Mouse (Mus musculus): ENCODE results near the gene Fabp3.

Fabp3 gene

GRCm38 (mm10) chr4:130308231-130309081 lies at the start of gene Fabp3, which contains the start of gene Gm10570:
Fabp3 (plus strand) TSS chr4:130308595.
Gm10570 (minus strand) TSS chr4:130308674.
- in situ Hi-C loops (cut with MboI, MseI): no loop called here

- in situ Hi-C loops (cut with MboI, MseI): no loop called here
Observed at GRCm38 (mm10) chr4:130260406-130260805, 48.0 kb upstream of the Fabp3 start.

- in situ Hi-C loops (cut with MboI, MseI): no loop called here
Observed at GRCm38 (mm10) chr4:130264131-130264530, 44.3 kb upstream of the Fabp3 start.

GRCm38 (mm10) chr4:130264698-130265349 lies 43.6 kb upstream of the Fabp3 start:
- in situ Hi-C loops (cut with MboI, MseI): no loop called here

GRCm38 (mm10) chr4:130266601-130267000 lies 41.8 kb upstream of the Fabp3 start:
- in situ Hi-C loops (cut with MboI, MseI): no loop called here

- in situ Hi-C loops (cut with MboI, MseI): no loop called here
Observed at GRCm38 (mm10) chr4:130267069-130267468, 41.3 kb upstream of the Fabp3 start.

- in situ Hi-C loops (cut with MboI, MseI): no loop called here
Observed at GRCm38 (mm10) chr4:130268736-130269135, 39.7 kb upstream of the Fabp3 start.

- in situ Hi-C loops (cut with MboI, MseI): no loop called here
Observed at GRCm38 (mm10) chr4:130270089-130270488, 38.3 kb upstream of the Fabp3 start.

- in situ Hi-C loops (cut with MboI, MseI): no loop called here
Observed at GRCm38 (mm10) chr4:130270611-130271347, 37.6 kb upstream of the Fabp3 start.

- in situ Hi-C loops (cut with MboI, MseI): no loop called here
Observed at GRCm38 (mm10) chr4:130273698-130274345, 34.6 kb upstream of the Fabp3 start.

- in situ Hi-C loops (cut with MboI, MseI): no loop called here
Observed at GRCm38 (mm10) chr4:130274346-130275015, 33.9 kb upstream of the Fabp3 start.

- in situ Hi-C loops (cut with MboI, MseI): no loop called here
Observed at GRCm38 (mm10) chr4:130275016-130275822, 33.2 kb upstream of the Fabp3 start.

GRCm38 (mm10) chr4:130275823-130276105 lies 32.6 kb upstream of the Fabp3 start:
- in situ Hi-C loops (cut with MboI, MseI): no loop called here

GRCm38 (mm10) chr4:130276573-130277176 lies 31.7 kb upstream of the Fabp3 start:
- in situ Hi-C loops (cut with MboI, MseI): no loop called here

- in situ Hi-C loops (cut with MboI, MseI): no loop called here
Observed at GRCm38 (mm10) chr4:130279105-130279504, 29.3 kb upstream of the Fabp3 start, which contains the start of gene Serinc2. Serinc2 (minus strand) TSS chr4:130279205.

GRCm38 (mm10) chr4:130282856-130283255 lies 25.5 kb upstream of the Fabp3 start:
- in situ Hi-C loops (cut with MboI, MseI): no loop called here

- in situ Hi-C loops (cut with MboI, MseI): no loop called here
Observed at GRCm38 (mm10) chr4:130283826-130284225, 24.6 kb upstream of the Fabp3 start.

GRCm38 (mm10) chr4:130286531-130286930 lies 21.9 kb upstream of the Fabp3 start:
- in situ Hi-C loops (cut with MboI, MseI): no loop called here

GRCm38 (mm10) chr4:130289824-130290223 lies 18.6 kb upstream of the Fabp3 start:
- in situ Hi-C loops (cut with MboI, MseI): no loop called here

GRCm38 (mm10) chr4:130292271-130292670 lies 16.1 kb upstream of the Fabp3 start:
- in situ Hi-C loops (cut with MboI, MseI): no loop called here
